8 mouse cellular contexts compared by ENCODE assay signal in genomic region chr1:184032682-184033389, GRCm38 (mm10). TPM values are rescaled to one million over a fixed set of nuclear protein-coding genes. Genes with fewer than 3 reads are reported as not detected.
DNase-seq lines count a peak whose midpoint lies in the region; ATAC-seq and TF ChIP-seq lines count a peak whose summit lies in the region.

No protein-coding gene starts in this region.

- TF ChIP-seq POLR2A in lung, adult 2 months (IDR thresholded peaks at IDR 0.05; ENCODE audit: borderline replicate concordance, extremely low read depth, low read depth, low read length) = no peak

- peak overlapping the region; percentile 82 for H3K9ac ChIP-seq in embryonic facial prominence, embryonic 11.5 days (replicated peaks; ENCODE audit: low read length)
- peak overlapping the region; percentile 93 for H3K9ac ChIP-seq in intestine, embryonic 15.5 days
- H3K9ac ChIP-seq in neural tube, embryonic 13.5 days = peak overlapping the region; percentile 87

- no peaks in the 10 kb centered on the region for H3K27me3 ChIP-seq in embryonic facial prominence, embryonic 11.5 days (ENCODE audit: control insufficient read depth, insufficient read depth, low read length)
- no peaks in the 10 kb centered on the region for H3K27me3 ChIP-seq in intestine, embryonic 15.5 days (replicated peaks)
- H3K27me3 ChIP-seq in neural tube, embryonic 13.5 days = no peaks in the 10 kb centered on the region

- no peaks in the 10 kb centered on the region for H3K9me3 ChIP-seq in embryonic facial prominence, embryonic 11.5 days (replicated peaks; ENCODE audit: control insufficient read depth, low read length)
- no peaks in the 10 kb centered on the region for H3K9me3 ChIP-seq in intestine, embryonic 15.5 days
- no peaks in the 10 kb centered on the region for H3K9me3 ChIP-seq in neural tube, embryonic 13.5 days

- H3K4me1 ChIP-seq in lung, adult 2 months (ENCODE audit: control insufficient read depth, insufficient read depth, low read length) = no peaks in the 10 kb centered on the region
- no peaks in the 10 kb centered on the region for H3K4me1 ChIP-seq in embryonic facial prominence, embryonic 11.5 days (ENCODE audit: control insufficient read depth, insufficient read depth, low read length)
- peaks cover 14% of the 10 kb centered on the region; the same call in 1 of the 2 replicates for H3K4me1 ChIP-seq in intestine, embryonic 15.5 days (replicated peaks)
- H3K4me1 ChIP-seq in neural tube, embryonic 13.5 days (replicated peaks) = peaks cover 37% of the 10 kb centered on the region

- ATAC-seq in embryonic facial prominence, embryonic 11.5 days (replicated peaks; ENCODE audit: insufficient number of reproducible peaks, low FRiP score, low TSS enrichment, low read depth) = no peak
- no peak for ATAC-seq in intestine, embryonic 15.5 days
- no peak for ATAC-seq in neural tube, embryonic 13.5 days (ENCODE audit: low read depth)

- 41% methylated on average over 19 of the region's 19 CpGs for WGBS in lung, adult 2 months
- 20% methylated on average over 19 of the region's 19 CpGs for WGBS in embryonic facial prominence, embryonic 11.5 days
- 26% methylated on average over 19 of the region's 19 CpGs for WGBS in intestine, embryonic 15.5 days
- 20% methylated on average over 19 of the region's 19 CpGs for WGBS in neural tube, embryonic 13.5 days

- peak overlapping the region; percentile 83 for H3K27ac ChIP-seq in embryonic facial prominence, embryonic 11.5 days (replicated peaks; ENCODE audit: low read depth, low read length)
- H3K27ac ChIP-seq in intestine, embryonic 15.5 days = peak overlapping the region; percentile 97
- H3K27ac ChIP-seq in neural tube, embryonic 13.5 days (replicated peaks) = peak overlapping the region; percentile 97

- peak overlapping the region; percentile 88 for H3K4me2 ChIP-seq in embryonic facial prominence, embryonic 11.5 days (ENCODE audit: low read depth, low read length)
- H3K4me2 ChIP-seq in intestine, embryonic 15.5 days (replicated peaks) = peak overlapping the region; percentile 92
- H3K4me2 ChIP-seq in neural tube, embryonic 13.5 days = peak overlapping the region; percentile 88

- no peak for TF ChIP-seq CTCF in lung, adult 2 months (IDR thresholded peaks at IDR 0.05; ENCODE audit: insufficient read depth, low read length)

- H3K36me3 ChIP-seq in embryonic facial prominence, embryonic 11.5 days (replicated peaks; ENCODE audit: control insufficient read depth, insufficient read depth, low read depth, low read length) = no peaks in the 10 kb centered on the region
- no peaks in the 10 kb centered on the region for H3K36me3 ChIP-seq in intestine, embryonic 15.5 days
- no peaks in the 10 kb centered on the region for H3K36me3 ChIP-seq in neural tube, embryonic 13.5 days

- DNase-seq in lung, adult 2 months = no peak
- no peak for DNase-seq in lung, adult 18-20 months
- DNase-seq in embryonic facial prominence, embryonic 11.5 days (ENCODE audit: low spot score) = no peak
- no peak for DNase-seq in layer of hippocampus, postnatal 25 days (ENCODE audit: extremely low spot score in 1 of 2, low spot score in 1 of 2)
- DNase-seq in left cerebral cortex, adult 18-20 months (ENCODE audit: low spot score in 2 of 2) = no peak
- no peak for DNase-seq in adrenal gland, postnatal 10 days

- peak overlapping the region; percentile 57 for H3K4me3 ChIP-seq in lung, adult 2 months (replicated peaks; ENCODE audit: extremely low read depth, low read depth, low read length)
- H3K4me3 ChIP-seq in embryonic facial prominence, embryonic 11.5 days (ENCODE audit: low read depth, low read length) = peak overlapping the region; percentile 61
- H3K4me3 ChIP-seq in intestine, embryonic 15.5 days (replicated peaks) = peak overlapping the region; percentile 69
- peak overlapping the region; percentile 70 for H3K4me3 ChIP-seq in neural tube, embryonic 13.5 days

RNA-seq across cellular contexts. Expression of gene 1700056E22Rik, which starts 1.3 kb away (rescaled TPM):
- polyA plus RNA-seq in lung, adult 2 months (2012; rRNA removed) = 0.97 and 1.9 TPM in 2 replicates
- 0.66 and 1.6 TPM in 2 replicates for polyA plus RNA-seq in embryonic facial prominence, embryonic 11.5 days (2014; fragmentation: Nextera tagmentation; extraction: Ambion mirVana)
- 1.2 and 1.7 TPM in 2 replicates for polyA plus RNA-seq in intestine, embryonic 15.5 days (2015; fragmentation: Nextera tagmentation; extraction: Ambion mirVana)
- 0.76 and 0.89 TPM in 2 replicates for polyA plus RNA-seq in neural tube, embryonic 13.5 days (2015; fragmentation: Nextera tagmentation; extraction: Ambion mirVana)
- under 1 TPM in 1 of 2 experiments, not detected in 1; 0.30 TPM for total RNA-seq in layer of hippocampus, postnatal 25 days (2021)
- total RNA-seq in left cerebral cortex, adult 18-20 months (2021) = under 1 TPM in 1 of 2 experiments, not detected in 1; 0.47 TPM
- total RNA-seq in adrenal gland, postnatal 10 days (2021) = 1 to 10 TPM; 6.2 to 6.3 TPM

RNA-seq across cellular contexts. Expression of gene Dusp10, which starts 19.7 kb away (rescaled TPM):
- 13.6 and 16.4 TPM in 2 replicates for polyA plus RNA-seq in lung, adult 2 months (2012; rRNA removed)
- 4.0 and 4.6 TPM in 2 replicates for polyA plus RNA-seq in embryonic facial prominence, embryonic 11.5 days (2014; fragmentation: Nextera tagmentation; extraction: Ambion mirVana)
- 10.2 and 11.9 TPM in 2 replicates for polyA plus RNA-seq in intestine, embryonic 15.5 days (2015; fragmentation: Nextera tagmentation; extraction: Ambion mirVana)
- 6.7 and 6.8 TPM in 2 replicates for polyA plus RNA-seq in neural tube, embryonic 13.5 days (2015; fragmentation: Nextera tagmentation; extraction: Ambion mirVana)
- total RNA-seq in layer of hippocampus, postnatal 25 days (2021) = 1 to 10 TPM; 5.4 to 5.8 TPM
- 1 to 10 TPM; 5.9 to 6.8 TPM for total RNA-seq in left cerebral cortex, adult 18-20 months (2021)
- 10 to 100 TPM; 17.4 to 30.9 TPM for total RNA-seq in adrenal gland, postnatal 10 days (2021)
